Mouse (Mus musculus) erythroblast, embryonic 14.5 days (primary cell): ENCODE measurements around the gene Fabp6.

Experiments used
- GATA1 ChIP-seq: IDR thresholded peaks from 2 replicates; pipeline ENCODE4 v1.6.1; 2012; ENCODE audit warnings: low read length, inconsistent platforms, mixed read lengths
- TAL1 ChIP-seq: IDR thresholded peaks from 3 replicates; pipeline ENCODE4 v1.6.1; 2012; ENCODE audit warnings: low read length, inconsistent platforms, mixed read lengths

DNA sequence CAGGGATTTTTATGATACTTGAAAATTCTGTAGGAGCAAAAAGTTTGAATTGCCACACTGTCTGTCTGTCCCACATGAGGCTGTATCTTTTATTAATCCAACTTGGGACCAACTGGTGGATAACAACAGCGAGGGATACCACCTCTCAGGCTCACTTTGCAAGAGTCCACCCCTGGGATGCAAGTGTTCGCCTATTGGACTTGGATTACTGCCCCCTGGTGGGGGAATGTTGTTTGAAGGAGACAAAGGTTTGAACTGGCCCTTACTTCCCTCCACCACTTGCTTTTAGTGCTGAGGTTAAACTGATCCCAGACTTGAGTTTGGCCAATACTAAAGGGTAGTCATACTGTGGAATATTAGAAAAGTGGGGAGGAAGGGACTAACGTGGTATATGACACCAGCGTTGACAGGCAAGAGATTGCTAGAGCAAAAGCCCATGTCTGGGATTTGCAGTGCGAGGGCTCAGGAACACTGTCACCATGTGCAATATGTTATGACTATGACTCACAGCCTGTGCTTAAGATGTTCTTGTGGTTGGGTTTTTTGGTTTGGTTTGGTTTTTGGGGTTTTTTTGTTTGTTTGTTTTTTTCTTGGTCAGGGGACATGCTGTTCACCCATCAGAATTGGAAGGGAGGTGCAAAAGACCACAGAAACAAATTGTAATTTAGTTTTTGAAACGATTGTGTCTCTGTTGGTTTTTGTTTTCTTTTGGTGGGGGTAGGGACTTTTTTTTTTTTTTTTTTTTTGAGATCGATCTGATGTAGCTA, 14.8 kb downstream of the Fabp6 start, which contains the start of gene 4933415A04Rik:
- TF ChIP-seq TAL1 (no peak), GATA1 (no peak)
